ENCODE assay signal across 24 mouse cellular contexts in the genomic region with DNA sequence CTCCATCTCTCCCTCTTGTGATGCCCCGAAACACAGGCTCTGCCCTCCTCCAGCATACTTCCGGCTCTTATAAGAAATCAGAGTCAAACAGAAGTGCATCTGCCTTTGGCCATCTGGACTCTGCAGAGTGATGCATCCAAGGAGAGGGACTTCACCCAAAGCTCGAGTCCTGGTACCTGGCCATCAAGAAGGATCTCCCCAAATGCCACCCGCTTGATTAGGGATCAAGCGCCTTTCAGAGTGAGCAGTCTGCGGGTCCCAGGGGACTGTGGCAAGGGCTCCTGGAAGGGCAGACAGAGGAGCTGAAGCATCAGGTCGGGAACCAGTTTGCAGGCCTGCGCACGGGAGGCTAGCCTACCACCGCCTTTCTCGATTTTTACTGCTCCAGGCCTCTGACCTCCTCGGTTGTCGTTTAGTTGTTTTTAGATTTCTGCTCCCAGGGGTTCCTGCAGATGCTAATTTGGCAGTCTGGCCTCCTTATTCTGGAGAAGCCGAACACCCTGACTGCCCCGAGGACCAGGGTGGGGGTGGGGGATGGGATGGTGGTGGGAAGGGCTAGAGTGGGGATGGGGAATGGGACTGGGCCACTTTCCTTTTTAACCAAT. TPM values are rescaled to one million over a fixed set of nuclear protein-coding genes. Genes with fewer than 3 reads are reported as not detected.
A peak's percentile ranks its signal among the peaks of the same experiment; 100 is the strongest.
DNase-seq lines count a peak whose midpoint lies in the region; ATAC-seq lines count a peak whose summit lies in the region.
"Had no signal": no experiment of that assay in that cellular context is flagged by ENCODE, and none has a peak within 500 bp of the region (broad histone marks: within the 10 kb centered on the region; RNA-seq: fewer than 3 reads in every experiment).

No protein-coding gene starts in this region.

- no peak overlapping the region for H3K4me2 ChIP-seq in limb, embryonic 11.5 days (ENCODE audit: low read depth, severe bottlenecking)
- H3K4me2 ChIP-seq: hindbrain, embryonic 15.5 days; liver, embryonic 13.5 days; midbrain, embryonic 15.5 days; neural tube, embryonic 13.5 days had no signal

- peak; percentile 95 for DNase-seq in heart, adult 11 months
- DNase-seq in heart, adult 8-10 months (ENCODE audit: low spot score): no peak
- peak; percentile 8 for DNase-seq in kidney, postnatal 14 days
- DNase-seq in kidney, adult 9 months: no peak
- peak; percentile 29 for DNase-seq in MN1 (ENCODE audit: low spot score)
- DNase-seq in limb, embryonic 11.5 days (ENCODE audit: low spot score): no peak
- DNase-seq: B cell, adult 2 months; cerebellum, adult 11-12 months; forebrain, postnatal 0 days; heart, postnatal 4 days; liver, embryonic 13.5 days; lung, adult 2 months; lung, postnatal 14 days; retina, postnatal 1 day; thymus, postnatal 25 days had no signal

- peaks cover 11% of the 10 kb centered on the region for H3K4me1 ChIP-seq in limb, embryonic 11.5 days (ENCODE audit: control insufficient read depth, insufficient read depth, low read length)

- 32% methylated on average over 15 of the region's 15 CpGs for WGBS in limb, embryonic 11.5 days

- H3K9me3 ChIP-seq in limb, embryonic 11.5 days (ENCODE audit: control insufficient read depth, low read length): no peaks in the 10 kb centered on the region
- H3K9me3 ChIP-seq: heart, embryonic 13.5 days; hindbrain, embryonic 15.5 days; liver, embryonic 13.5 days; midbrain, embryonic 15.5 days; neural tube, embryonic 13.5 days had no signal

- H3K4me3 ChIP-seq in limb, embryonic 11.5 days (ENCODE audit: low read depth, low read length): no peak overlapping the region
- H3K4me3 ChIP-seq: heart, embryonic 13.5 days; hindbrain, embryonic 15.5 days; liver, embryonic 13.5 days; midbrain, embryonic 15.5 days; myocyte; neural tube, embryonic 13.5 days had no signal

- no peak for ATAC-seq in limb, embryonic 11.5 days (ENCODE audit: insufficient number of reproducible peaks, low FRiP score, low TSS enrichment, low read depth)
- ATAC-seq in frontal cortex, adult (ENCODE audit: low TSS enrichment): no peak
- ATAC-seq: forebrain, postnatal 0 days; midbrain, embryonic 15.5 days had no signal

- H3K36me3 ChIP-seq in limb, embryonic 11.5 days (ENCODE audit: control insufficient read depth, insufficient read depth, low read length): no peaks in the 10 kb centered on the region
- H3K36me3 ChIP-seq: heart, embryonic 13.5 days; hindbrain, embryonic 15.5 days; liver, embryonic 13.5 days; midbrain, embryonic 15.5 days; neural tube, embryonic 13.5 days had no signal

- H3K27me3 ChIP-seq in limb, embryonic 11.5 days (ENCODE audit: control insufficient read depth, insufficient read depth, low read length): 0 out of 2 replicates have a peak, but pooled peaks cover 5% of the 10 kb centered on the region
- H3K27me3 ChIP-seq: hindbrain, embryonic 15.5 days; midbrain, embryonic 15.5 days had no signal

- no peak overlapping the region for H3K27ac ChIP-seq in limb, embryonic 11.5 days (replicated peaks; ENCODE audit: low read depth, low read length)
- H3K27ac ChIP-seq: hindbrain, embryonic 15.5 days; kidney, postnatal 0 days; liver, embryonic 13.5 days; midbrain, embryonic 15.5 days; neural tube, embryonic 13.5 days had no signal

- H3K9ac ChIP-seq in limb, embryonic 11.5 days (ENCODE audit: low read length): 0 out of 2 replicates have a peak overlapping the region, but pooled peaks have one; percentile 37
- H3K9ac ChIP-seq: forebrain, postnatal 0 days; hindbrain, embryonic 15.5 days; liver, embryonic 13.5 days; midbrain, embryonic 15.5 days; neural tube, embryonic 13.5 days had no signal

RNA-seq across cellular contexts. Expression of a gene that starts 13.7 kb away (rescaled TPM):
- 10 to 100 TPM; 16.9 to 21.5 (median 18.3) TPM for total RNA-seq in heart, adult 8-10 months (2022)
- 3.7 and 3.9 TPM in 2 replicates for polyA plus RNA-seq in limb, embryonic 11.5 days (2014; fragmentation: Nextera tagmentation; extraction: Ambion mirVana)

RNA-seq across cellular contexts. Expression of a gene that starts 38.0 kb away (rescaled TPM):
- not detected for total RNA-seq in heart, adult 8-10 months (2022)
- polyA plus RNA-seq in limb, embryonic 11.5 days (2014; fragmentation: Nextera tagmentation; extraction: Ambion mirVana): 1.2 and 1.5 TPM in 2 replicates
- total RNA-seq: CH12.LX; heart, postnatal 4 days; megakaryocyte progenitor cell, adult 5-6 weeks had no signal
- polyA plus RNA-seq: heart, embryonic 13.5 days; liver, embryonic 13.5 days; lung, adult 2 months had no signal

RNA-seq across cellular contexts. Expression of a gene that starts 38.1 kb away (rescaled TPM):
- total RNA-seq in heart, adult 8-10 months (2022): under 1 TPM in 1 of 4 experiments, not detected in 3; 0.09 TPM
- polyA plus RNA-seq in limb, embryonic 11.5 days (2014; fragmentation: Nextera tagmentation; extraction: Ambion mirVana): 0.87 and 1.1 TPM in 2 replicates
- total RNA-seq: CH12.LX; heart, postnatal 4 days; megakaryocyte progenitor cell, adult 5-6 weeks had no signal
- polyA plus RNA-seq: heart, embryonic 13.5 days; liver, embryonic 13.5 days; lung, adult 2 months had no signal

Comparison
In these comparisons a context has a peak if more than half of its experiments do, and no peak if none do; other contexts are left out.
1. DNase-seq: peak in heart, adult 11 months (single experiment), kidney, postnatal 14 days (single experiment) and MN1 (single experiment); none in heart, adult 8-10 months (single experiment), kidney, adult 9 months (single experiment) and limb, embryonic 11.5 days (single experiment).